Mouse (Mus musculus): Measurements from ENCODE around the gene Smdt1.
"Not testable (repeated sequence)": the region's sequence is repeated elsewhere in the genome, so short reads cannot be mapped to it uniquely, and the experiment has no call there.

The Smdt1 gene

DNA sequence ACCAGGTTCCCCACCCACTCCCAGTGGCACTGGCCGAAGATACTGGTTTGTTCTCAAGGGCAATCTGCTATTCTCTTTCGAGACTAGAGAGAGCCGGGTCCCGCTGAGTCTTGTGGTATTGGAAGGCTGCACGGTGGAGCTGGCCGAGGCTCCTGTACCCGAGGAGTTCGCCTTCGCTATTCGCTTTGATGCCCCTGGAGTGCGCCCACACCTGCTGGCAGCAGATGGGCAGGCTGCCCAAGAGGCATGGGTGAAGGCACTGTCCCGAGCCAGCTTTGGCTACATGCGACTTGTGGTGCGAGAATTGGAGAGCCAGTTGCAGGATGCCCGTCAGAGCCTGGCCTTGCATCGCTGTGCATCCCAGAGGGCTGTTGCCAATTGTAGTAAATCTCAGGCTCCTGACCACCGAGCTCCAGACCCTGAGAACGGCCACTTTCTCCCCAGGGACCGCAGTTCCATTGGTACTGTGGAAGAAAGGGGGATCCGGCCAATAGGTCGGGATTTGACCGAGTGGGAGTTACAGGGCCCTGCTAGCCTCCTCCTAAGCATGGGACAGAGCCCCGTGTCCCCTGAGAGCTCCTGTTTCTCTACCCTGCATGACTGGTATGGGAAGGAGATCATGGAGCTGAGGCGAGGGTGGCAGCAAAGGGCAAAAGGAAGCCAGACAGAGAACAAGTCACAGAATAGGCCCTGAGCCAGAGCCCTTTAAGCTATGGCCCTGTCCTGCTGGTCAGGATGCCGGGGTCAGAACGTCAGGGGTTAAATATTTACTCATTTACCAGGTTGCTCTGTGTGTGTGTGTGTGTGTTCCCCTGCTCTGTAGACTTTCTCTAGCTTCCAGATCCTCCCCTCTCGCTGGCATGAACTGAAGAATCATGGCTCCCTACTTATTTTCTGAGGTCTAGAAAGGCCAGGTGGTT is 4.9 kb downstream of the Smdt1 start:
- DNase-seq (ENCODE audit: low read depth): no peak

GRCm38 (mm10) chr15:82344971-82345370 is 6.2 kb downstream of the Smdt1 start:
- DNase-seq (ENCODE audit: low read depth): no peak

DNA sequence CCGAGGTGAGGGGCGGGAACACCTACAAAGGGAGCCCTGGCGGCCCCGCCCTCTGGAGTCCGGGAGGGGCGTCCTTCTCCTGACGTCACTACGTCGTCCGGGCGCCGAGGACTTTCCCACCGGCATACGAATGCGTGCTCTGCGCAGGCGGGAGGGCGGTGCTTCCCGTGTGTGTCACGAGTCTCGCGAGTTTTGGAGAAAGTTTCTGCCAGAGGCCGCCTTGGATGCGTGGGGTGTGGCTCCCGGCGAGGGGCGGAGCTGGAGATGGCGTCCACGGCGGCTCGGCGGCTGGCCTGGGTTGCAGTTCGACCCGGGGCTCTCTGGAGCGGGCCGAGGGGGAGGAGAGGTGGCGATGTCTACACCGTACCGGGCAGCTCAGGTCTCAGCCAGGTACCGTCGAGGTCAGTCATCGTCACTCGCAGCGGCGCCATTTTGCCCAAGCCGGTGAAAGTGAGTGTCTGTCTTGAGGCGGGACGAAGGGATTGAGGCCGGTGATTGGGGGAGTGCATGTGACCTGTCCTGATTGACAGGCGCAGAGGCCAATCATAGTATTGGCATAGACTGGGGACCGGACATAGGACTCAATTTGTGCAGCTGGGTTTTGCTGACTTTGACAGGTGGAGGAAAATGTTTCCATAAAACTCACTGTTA is 7.2 kb downstream of the Smdt1 start:
- DNase-seq (ENCODE audit: low read depth): peak; percentile 97

DNA sequence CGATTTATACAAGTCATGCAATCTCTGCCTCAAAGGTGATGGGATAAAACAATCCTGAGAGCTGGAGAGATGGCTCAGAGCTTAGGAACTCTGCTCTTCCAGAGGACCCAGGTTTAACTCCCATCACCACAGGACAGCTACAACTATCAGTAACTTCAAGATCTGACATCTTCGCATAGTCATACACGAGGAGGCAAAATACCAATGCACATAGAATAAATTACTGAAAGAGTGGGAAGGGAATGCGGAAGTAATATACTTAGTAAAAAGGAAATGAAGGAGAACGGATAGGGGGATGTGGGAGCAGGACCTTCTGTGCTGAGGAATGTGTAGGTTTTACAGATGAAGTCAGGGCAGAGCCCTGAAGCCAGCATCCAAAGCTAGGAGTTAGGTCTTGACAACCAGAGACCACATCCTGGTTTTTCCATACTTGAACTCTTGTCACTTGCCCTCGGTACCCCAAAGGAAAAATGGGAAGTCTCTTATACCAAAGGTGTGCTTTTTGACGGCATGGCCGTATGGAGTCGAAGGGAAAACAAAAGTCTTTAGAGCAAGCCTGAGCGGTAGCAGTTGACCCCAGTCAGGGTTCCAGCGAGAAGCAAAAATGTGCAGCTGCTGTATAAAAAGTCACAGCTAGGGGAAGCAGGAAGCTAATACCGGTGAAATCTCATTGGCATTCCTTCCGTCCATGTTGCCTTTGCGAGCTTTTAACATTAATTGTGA is 8.0 kb downstream of the Smdt1 start:
- DNase-seq (ENCODE audit: low read depth): no peak

GRCm38 (mm10) chr15:82347303-82347676 is 8.5 kb downstream of the Smdt1 start:
- DNase-seq (ENCODE audit: low read depth): no peak

- DNase-seq (ENCODE audit: low read depth): no peak
Measured at GRCm38 (mm10) chr15:82347852-82348251, 9.1 kb downstream of the Smdt1 start.

DNA sequence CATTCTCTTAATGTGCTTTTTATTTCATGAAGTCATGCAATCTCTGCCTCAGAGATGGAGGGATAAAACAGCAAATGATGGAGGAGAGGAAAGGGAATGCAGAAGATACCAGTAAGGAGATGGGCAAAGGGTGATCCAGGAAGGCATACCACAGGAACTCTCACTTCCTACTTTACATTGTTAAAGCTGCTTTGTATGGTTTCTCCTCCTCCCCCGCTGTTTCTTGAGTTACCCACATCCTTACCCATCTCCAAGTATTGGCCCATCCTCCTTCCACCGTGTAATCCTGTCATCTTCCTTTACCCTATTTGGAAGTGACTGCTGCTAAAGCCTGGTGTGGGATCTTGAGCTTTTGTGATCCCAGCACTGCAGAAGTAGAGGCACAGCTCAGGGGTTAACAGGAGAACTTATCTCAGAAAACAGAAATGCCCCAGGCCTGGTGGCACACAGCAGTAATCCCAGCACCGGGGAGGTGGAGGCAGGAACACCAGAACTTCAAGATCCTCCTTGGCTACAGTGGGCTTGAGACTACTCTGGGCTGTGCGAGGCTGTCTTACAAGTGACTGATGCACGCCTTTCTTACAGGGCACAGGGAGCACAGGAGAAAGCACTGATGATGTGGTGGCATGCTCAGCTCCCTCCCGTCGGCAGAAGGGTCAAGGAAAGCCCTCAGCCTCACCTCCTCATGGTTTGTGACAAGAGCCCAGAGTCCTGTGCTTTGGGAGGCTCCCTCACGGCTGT is 9.7 kb downstream of the Smdt1 start:
- DNase-seq (ENCODE audit: low read depth): no peak

GRCm38 (mm10) chr15:82348999-82349341 is 10.2 kb downstream of the Smdt1 start:
- DNase-seq (ENCODE audit: low read depth): no peak

DNA sequence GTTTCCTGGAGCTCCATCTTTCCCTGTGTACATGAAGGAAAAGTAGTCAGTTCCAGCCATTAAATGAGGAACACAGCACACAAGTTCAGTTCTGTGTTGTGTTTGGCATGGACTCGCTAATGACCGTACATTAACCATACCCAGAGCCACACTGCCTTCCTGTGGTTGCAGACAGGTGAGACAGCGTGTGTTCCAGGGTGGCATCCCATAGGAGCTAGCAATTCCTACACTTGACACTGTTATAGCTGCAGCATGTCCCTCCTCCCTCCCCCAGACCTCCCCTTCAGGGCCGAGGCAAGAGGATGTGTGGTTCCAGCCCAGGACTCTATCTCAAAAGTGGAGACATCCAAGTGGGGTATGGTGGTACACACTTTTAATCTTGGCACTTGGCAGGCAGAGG is 11.6 kb downstream of the Smdt1 start:
- DNase-seq (ENCODE audit: low read depth): no peak

- DNase-seq (ENCODE audit: low read depth): no peak
Measured at GRCm38 (mm10) chr15:82351480-82351879, 12.7 kb downstream of the Smdt1 start.

DNA sequence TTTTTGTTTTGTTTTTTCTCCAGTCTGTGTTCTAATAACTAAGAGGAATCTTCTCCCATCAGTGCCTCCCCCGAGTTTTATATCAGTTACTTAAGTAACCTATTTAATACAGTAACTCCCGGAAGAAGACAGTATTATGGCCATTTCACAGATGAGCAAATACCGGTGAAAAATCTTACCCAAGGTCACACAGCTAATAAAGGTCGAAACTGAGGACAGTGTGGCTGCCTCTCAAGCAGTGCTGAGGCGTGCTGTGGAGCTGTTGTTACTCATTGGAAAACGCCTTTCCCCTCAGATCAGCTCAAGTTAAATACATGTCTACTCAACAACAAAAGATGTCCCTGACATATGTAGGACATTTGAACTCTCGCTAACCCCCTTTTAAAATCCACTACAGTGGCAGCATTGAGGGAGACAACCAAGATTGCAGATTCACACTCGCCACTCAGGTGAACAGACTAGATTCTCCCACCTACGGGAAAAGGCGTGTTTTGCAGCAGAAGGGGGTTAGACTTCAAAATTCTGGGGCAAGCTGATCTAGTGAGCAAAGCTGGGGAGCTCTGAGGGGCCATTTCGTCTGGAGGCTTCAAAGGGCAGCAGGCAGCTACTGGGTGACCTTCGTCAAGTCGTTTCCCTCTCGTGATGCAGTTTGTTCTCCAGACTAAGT is 14.5 kb downstream of the Smdt1 start:
- DNase-seq (ENCODE audit: low read depth): no peak

- DNase-seq (ENCODE audit: low read depth): no peak
Measured at GRCm38 (mm10) chr15:82353745-82354113, 15.0 kb downstream of the Smdt1 start.

GRCm38 (mm10) chr15:82354126-82354945 is 15.6 kb downstream of the Smdt1 start, which contains the start of gene Ndufa6:
Ndufa6 (minus strand) TSS chr15:82354322.
- DNase-seq (ENCODE audit: low read depth): peak; percentile 94

- no peak for DNase-seq (ENCODE audit: low read depth)
Measured at GRCm38 (mm10) chr15:82358431-82359260, 19.9 kb downstream of the Smdt1 start.

DNA sequence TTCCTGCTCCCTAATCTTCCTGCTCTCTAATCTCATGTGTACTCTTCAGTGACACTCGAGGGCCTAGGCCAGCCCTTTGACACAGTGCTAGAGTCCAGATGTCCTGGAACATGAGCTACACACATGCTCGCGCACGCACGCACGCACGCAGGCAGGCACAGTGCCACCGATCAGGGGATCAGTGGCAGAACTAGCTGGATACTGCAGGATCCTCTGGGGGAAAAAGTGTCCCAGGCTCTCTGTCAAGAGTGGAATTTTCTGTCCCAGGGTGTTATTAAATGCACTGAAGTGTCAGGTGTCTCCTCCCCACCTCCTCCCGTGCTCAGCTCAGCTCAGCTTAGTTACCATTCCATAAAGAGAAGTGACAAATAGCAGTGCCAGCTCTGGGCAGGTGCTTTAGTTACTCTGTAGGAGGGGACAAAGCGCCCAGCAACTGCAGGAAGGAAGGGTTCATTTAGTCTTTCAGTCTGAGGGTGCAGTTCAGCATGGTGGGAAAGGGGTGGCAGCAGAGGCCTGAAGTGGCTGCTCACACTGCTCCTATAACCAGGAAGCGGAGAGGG is 22.8 kb downstream of the Smdt1 start:
- no peak for DNase-seq (ENCODE audit: low read depth)

DNA sequence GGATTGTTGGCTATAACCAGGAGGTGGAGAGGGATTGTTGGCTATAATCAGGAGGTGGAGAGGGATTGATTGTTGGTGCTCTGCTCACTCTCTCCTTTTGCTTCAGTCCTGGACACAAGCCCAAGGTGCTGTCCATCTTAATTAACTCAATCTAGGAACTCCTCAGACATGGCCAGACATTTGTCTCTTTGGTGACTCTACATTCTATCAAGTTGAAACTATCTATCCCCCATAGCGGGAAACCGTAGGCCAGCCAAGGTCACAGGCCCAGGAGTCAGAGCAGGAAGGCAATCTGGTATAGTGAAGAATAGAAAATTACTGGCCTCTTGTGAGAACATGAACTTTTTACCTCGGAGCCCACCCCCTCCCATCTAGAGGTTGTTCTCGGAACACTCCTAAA is 23.5 kb downstream of the Smdt1 start:
- no peak for DNase-seq (ENCODE audit: low read depth)

DNA sequence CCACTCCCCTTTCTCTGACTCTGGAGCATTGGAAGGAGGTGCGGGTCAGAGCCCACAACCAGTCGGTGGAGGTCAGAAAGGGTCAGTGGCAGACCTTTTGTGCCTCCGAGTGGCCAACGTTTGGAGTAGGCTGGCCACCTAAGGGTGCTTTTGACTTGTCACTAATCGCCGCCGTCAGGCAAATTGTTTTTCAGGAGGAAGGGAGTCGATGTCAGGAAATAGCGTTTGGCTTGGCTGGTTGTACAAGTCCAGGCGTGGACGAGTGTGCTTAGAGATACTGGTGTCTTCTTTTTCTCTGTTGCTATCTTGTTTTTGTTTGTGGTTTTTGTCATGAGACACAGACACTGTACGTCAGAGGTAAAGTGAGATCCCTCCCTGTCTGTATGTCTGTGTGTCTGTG is 25.0 kb downstream of the Smdt1 start:
- not testable (repeated sequence) for DNase-seq (ENCODE audit: low read depth)

DNA sequence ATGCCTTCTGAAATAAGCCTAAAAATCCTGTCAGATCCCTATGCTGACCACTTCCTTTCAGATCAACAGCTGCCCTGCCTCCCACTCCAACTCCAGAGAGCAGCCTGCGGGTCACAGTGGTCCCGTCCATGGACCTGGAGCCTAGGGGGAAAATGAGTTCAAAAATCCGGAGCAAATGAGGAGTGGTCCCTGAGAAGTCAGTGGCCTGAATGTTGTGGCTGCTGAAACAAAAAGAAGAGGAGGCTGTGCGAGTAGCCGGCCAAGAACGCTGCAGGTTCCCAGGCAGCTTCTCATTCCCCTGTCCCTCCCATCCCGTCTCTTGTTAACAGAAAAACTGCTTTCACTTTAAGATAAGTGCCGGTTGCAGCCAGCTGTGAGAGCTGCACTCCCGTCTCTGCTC is 25.8 kb downstream of the Smdt1 start:
- DNase-seq (ENCODE audit: low read depth): not testable (repeated sequence)

DNA sequence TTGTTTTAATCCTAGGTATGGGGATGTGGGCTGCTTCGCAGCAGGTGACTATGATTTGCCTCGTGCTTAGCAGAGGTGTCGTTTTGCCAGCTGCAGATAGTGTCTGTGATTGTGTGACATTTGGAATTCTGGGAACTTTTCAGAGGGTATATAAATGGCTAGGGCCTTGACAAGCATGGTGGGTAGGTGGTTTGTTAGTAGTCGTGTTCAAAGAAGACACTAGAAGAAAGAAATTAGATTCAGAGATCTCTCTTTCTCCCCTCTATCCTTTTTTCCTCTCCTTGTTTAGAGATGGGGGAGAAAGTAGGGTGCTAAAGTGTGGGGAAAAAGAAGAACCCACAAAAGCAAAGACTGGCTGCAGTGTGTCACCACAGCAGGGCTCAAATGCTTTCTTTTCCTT is 29.4 kb downstream of the Smdt1 start:
- no peak for DNase-seq (ENCODE audit: low read depth)

GRCm38 (mm10) chr15:82368851-82369250 is 30.1 kb downstream of the Smdt1 start:
- DNase-seq (ENCODE audit: low read depth): no peak

Data from c-Kit-positive CD71-positive TER-119-negative erythroid progenitor cells, embryonic 14.5 days (primary cell).